Mouse (Mus musculus) erythroid progenitor cell, adult 5-6 weeks (primary cell): ENCODE results near the gene Dcaf8. TPM values are rescaled to one million over a fixed set of nuclear protein-coding genes. Genes with fewer than 3 reads are reported as not detected.

Experiments used
- total RNA-seq, 2 experiments: library from RNA; stranded (forward) in 1 of 2; stranded (reverse) in 1 of 2; fragments of 150-400 nt in 1 of 2; fragments of 186-747, 209-891 nt in 1 of 2; gene quantifications; 2 replicates each; pipeline versions ENCODE4 v1.2.3 to v1.2.4; 2015 to 2017; ENCODE audit warnings: low replicate concordance in 2 of 2

Dcaf8 gene
- total RNA-seq, 2 experiments from 2014 or later, result 77.5 to 141 TPM

Other genes with a start within 250 kb of the Dcaf8 start
- 5.4 and 8.3 TPM in 2 replicates for gene Slamf6, start 230.6 kb upstream of the Dcaf8 start, total RNA-seq (2015; ENCODE audit: low replicate concordance)
- 10.4 and 10.7 TPM in 2 replicates for gene Slamf6, start 230.6 kb upstream of the Dcaf8 start, total RNA-seq (2017; ENCODE audit: low replicate concordance)
- 0.84 and 1.1 TPM in 2 replicates for gene Vangl2, start 119.6 kb upstream of the Dcaf8 start, total RNA-seq (2015; ENCODE audit: low replicate concordance)
- 0.13 and 0.83 TPM in 2 replicates for gene Vangl2, start 119.6 kb upstream of the Dcaf8 start, total RNA-seq (2017; ENCODE audit: low replicate concordance)
- not detected in 2 replicates for gene Nhlh1, start 90.5 kb upstream of the Dcaf8 start, total RNA-seq (2015; ENCODE audit: low replicate concordance)
- gene Nhlh1, start 90.5 kb upstream of the Dcaf8 start, total RNA-seq (2017; ENCODE audit: low replicate concordance), result not detected in 2 replicates
- 44.9 and 67.4 TPM in 2 replicates for gene Copa, start 65.6 kb upstream of the Dcaf8 start, total RNA-seq (2015; ENCODE audit: low replicate concordance)
- 41.3 and 47.1 TPM in 2 replicates for gene Copa, start 65.6 kb upstream of the Dcaf8 start, total RNA-seq (2017; ENCODE audit: low replicate concordance)
- 43.2 and 52.0 TPM in 2 replicates for gene Ncstn, start 65.3 kb upstream of the Dcaf8 start, total RNA-seq (2015; ENCODE audit: low replicate concordance)
- gene Ncstn, start 65.3 kb upstream of the Dcaf8 start, total RNA-seq (2017; ENCODE audit: low replicate concordance), result 14.7 and 16.4 TPM in 2 replicates
- gene Pex19, start 21.3 kb upstream of the Dcaf8 start, total RNA-seq (2015; ENCODE audit: low replicate concordance), result 14.7 and 15.1 TPM in 2 replicates
- gene Pex19, start 21.3 kb upstream of the Dcaf8 start, total RNA-seq (2017; ENCODE audit: low replicate concordance), result 15.4 and 21.5 TPM in 2 replicates
- 5.4 and 12.2 TPM in 2 replicates for gene Pea15a, start 58.7 kb downstream of the Dcaf8 start, total RNA-seq (2015; ENCODE audit: low replicate concordance)
- 3.3 and 6.0 TPM in 2 replicates for gene Pea15a, start 58.7 kb downstream of the Dcaf8 start, total RNA-seq (2017; ENCODE audit: low replicate concordance)
- gene Casq1, start 71.8 kb downstream of the Dcaf8 start, total RNA-seq (2015; ENCODE audit: low replicate concordance), result not detected in 2 replicates
- not detected in 2 replicates for gene Casq1, start 71.8 kb downstream of the Dcaf8 start, total RNA-seq (2017; ENCODE audit: low replicate concordance)
- gene Atp1a4, start 110.3 kb downstream of the Dcaf8 start, total RNA-seq (2015; ENCODE audit: low replicate concordance), result not detected in 2 replicates
- gene Atp1a4, start 110.3 kb downstream of the Dcaf8 start, total RNA-seq (2017; ENCODE audit: low replicate concordance), result not detected in 2 replicates
- 14.4 and 15.1 TPM in 2 replicates for gene Igsf8, start 113.6 kb downstream of the Dcaf8 start, total RNA-seq (2015; ENCODE audit: low replicate concordance)
- gene Igsf8, start 113.6 kb downstream of the Dcaf8 start, total RNA-seq (2017; ENCODE audit: low replicate concordance), result 3.1 and 3.3 TPM in 2 replicates
- gene Atp1a2, start 150.0 kb downstream of the Dcaf8 start, total RNA-seq (2015; ENCODE audit: low replicate concordance), result not detected in 2 replicates
- gene Atp1a2, start 150.0 kb downstream of the Dcaf8 start, total RNA-seq (2017; ENCODE audit: low replicate concordance), result not detected in 2 replicates
- gene Kcnj9, start 181.2 kb downstream of the Dcaf8 start, total RNA-seq (2015; ENCODE audit: low replicate concordance), result not detected in 2 replicates
- gene Kcnj9, start 181.2 kb downstream of the Dcaf8 start, total RNA-seq (2017; ENCODE audit: low replicate concordance), result 2.5 TPM in 1 of 2 replicates, not detected in the other
- gene Kcnj10, start 193.1 kb downstream of the Dcaf8 start, total RNA-seq (2015; ENCODE audit: low replicate concordance), result 8.8 and 13.0 TPM in 2 replicates
- 1.5 and 1.9 TPM in 2 replicates for gene Kcnj10, start 193.1 kb downstream of the Dcaf8 start, total RNA-seq (2017; ENCODE audit: low replicate concordance)
- 10.9 and 11.9 TPM in 2 replicates for gene Pigm, start 228.5 kb downstream of the Dcaf8 start, total RNA-seq (2015; ENCODE audit: low replicate concordance)
- gene Pigm, start 228.5 kb downstream of the Dcaf8 start, total RNA-seq (2017; ENCODE audit: low replicate concordance), result 8.7 and 13.2 TPM in 2 replicates